Mouse (Mus musculus) forebrain, postnatal 0 days (tissue): ENCODE results near the gene Gprin3. TPM values are rescaled to one million over a fixed set of nuclear protein-coding genes. Genes with fewer than 3 reads are reported as not detected.

ENCODE experiments used
- ATAC-seq: fragments of 200-750 bp; cut with Nextera tagmentation; 2 replicates; pipeline ENCODE4 v1.8.0; 2017; ENCODE audit warnings: mild to moderate bottlenecking, moderate library complexity
- DNase-seq: peaks from one replicate; pipeline ENCODE4 v3.0.0-alpha.2; 2015
- H3K27ac ChIP-seq: fragments of 300-500 bp; sonication (generic); 2 replicates; pipeline ENCODE4 v1.5.1; 2014; ENCODE audit warnings: low read depth, mild to moderate bottlenecking, antibody characterized with exemption, low read length, moderate library complexity, mixed read lengths
- H3K27me3 ChIP-seq: fragments of 300-500 bp; sonication (generic); 2 replicates; pipeline ENCODE4 v1.6.1; 2014; ENCODE audit warnings: mild to moderate bottlenecking, low read length, mixed read lengths; ENCODE audit not compliant: insufficient read depth
- H3K36me3 ChIP-seq: fragments of 300-500 bp; sonication (generic); 2 replicates; pipeline ENCODE4 v1.6.1; 2014; ENCODE audit warnings: mild to moderate bottlenecking, moderate library complexity; ENCODE audit not compliant: insufficient read depth
- H3K4me1 ChIP-seq: fragments of 300-500 bp; sonication (generic); 2 replicates; pipeline ENCODE4 v1.6.1; 2014; ENCODE audit warnings: antibody characterized with exemption; ENCODE audit not compliant: insufficient read depth
- H3K4me2 ChIP-seq: fragments of 300-500 bp; sonication (generic); 2 replicates; pipeline ENCODE4 v1.6.1; 2014; ENCODE audit warnings: low read depth, mild to moderate bottlenecking, moderate library complexity
- H3K4me3 ChIP-seq: fragments of 300-500 bp; sonication (generic); 2 replicates; pipeline ENCODE4 v1.5.1; 2014; ENCODE audit warnings: low read depth, low read length, mixed read lengths
- H3K9ac ChIP-seq: fragments of 300-500 bp; sonication (generic); 2 replicates; pipeline ENCODE4 v1.6.1; 2014; ENCODE audit warnings: mild to moderate bottlenecking
- H3K9me3 ChIP-seq: fragments of 300-500 bp; sonication (generic); 2 replicates; pipeline ENCODE4 v1.6.1; 2016; ENCODE audit warnings: low read length
- CTCF ChIP-seq: sonication (generic); IDR thresholded peaks from 2 replicates; pipeline ENCODE4 v1.5.1; 2016; ENCODE audit warnings: antibody characterized with exemption, control low read depth, low read depth
- WGBS: fragments of 180-500 bp; shearing (Covaris S2); extraction: QIAGEN DNeasy Blood & Tissue Kit; methylation state at CpG from one replicate; pipeline ENCODE4 v1.1.7; 2014; 5-methylcytosine and 5-hydroxymethylcytosine counted together
- polyA plus RNA-seq: library from polyadenylated mRNA; unstranded; fragments of >200 nt; fragmentation: Nextera tagmentation; extraction: Ambion mirVana; gene quantifications from 2 replicates; pipeline ENCODE4 v1.2.1, GENCODE M21; 2015
- total RNA-seq: library from RNA; depleted of rRNA; stranded (reverse); fragments of >200 nt; gene quantifications from 2 replicates; pipeline ENCODE4 v1.2.3, GENCODE M21; 2014

Gene Gprin3
- total and polyA plus RNA-seq, 2 experiments from 2014 or later: 8.8 to 22.7 TPM

DNA sequence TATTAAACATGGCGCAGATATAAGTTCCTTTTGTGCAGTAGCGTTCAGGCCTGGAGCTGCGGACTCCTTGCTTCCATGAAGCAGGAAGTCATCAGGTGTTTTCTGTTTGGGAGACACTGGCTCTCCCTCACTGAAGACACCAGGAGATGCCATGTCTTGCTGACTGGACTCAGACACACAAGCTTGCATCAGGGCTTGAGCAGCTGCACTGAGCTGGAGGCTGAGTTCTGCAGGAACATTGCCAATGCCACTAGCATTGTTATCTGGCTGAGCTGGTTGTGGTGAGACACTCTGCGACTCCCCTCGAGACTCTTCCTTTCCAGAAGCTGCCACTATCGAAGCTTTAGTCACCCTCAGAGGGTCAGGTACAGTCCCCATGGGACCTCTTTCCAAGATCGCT is 71.2 kb downstream of the Gprin3 start:
- no peak for DNase-seq
- Histone ChIP-seq H3K4me2 (no peak overlapping the region), H3K27ac (no peak overlapping the region), H3K4me1 (no peaks in the 10 kb centered on the region), H3K9me3 (no peaks in the 10 kb centered on the region), H3K27me3 (no peaks in the 10 kb centered on the region), H3K9ac (no peak overlapping the region), H3K4me3 (no peak overlapping the region), H3K36me3 (no peaks in the 10 kb centered on the region)
- no peak for TF ChIP-seq CTCF
- ATAC-seq: no peak
- WGBS: 91% methylated on average over 7 of the region's 7 CpGs

DNA sequence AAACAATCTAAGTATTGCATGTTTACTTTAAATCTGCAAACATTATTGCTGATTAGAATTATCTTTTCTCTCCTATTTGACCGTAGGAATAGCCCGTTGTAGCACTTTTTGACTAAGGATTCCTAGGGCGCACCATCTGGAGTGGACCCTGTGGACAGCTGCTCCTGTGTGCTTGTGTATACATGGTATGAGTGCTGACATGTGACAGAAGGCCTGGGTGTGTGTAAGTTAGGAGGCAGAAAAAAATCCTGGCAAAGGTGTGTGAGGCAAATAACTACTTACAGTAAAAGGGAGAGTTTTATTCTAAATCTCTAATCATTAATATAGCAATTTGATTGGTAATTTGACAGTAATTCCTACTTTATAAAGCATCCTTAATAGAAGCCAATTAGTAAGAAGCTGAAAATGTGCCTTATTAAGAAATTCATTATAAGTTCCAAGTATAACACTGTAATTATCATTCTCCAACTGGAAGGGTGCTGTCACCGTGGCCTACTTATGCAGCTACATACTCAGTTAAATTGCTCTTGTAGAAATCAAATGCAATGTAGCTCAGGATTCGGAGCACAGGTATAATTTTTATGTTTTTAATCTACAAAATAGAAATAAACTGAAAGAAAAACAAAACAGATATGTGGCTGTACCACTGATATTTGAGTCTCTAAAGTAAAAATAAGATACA is 74.8 kb downstream of the Gprin3 start:
- TF ChIP-seq CTCF: no peak
- Histone ChIP-seq H3K27me3 (no peaks in the 10 kb centered on the region), H3K27ac (no peak overlapping the region), H3K4me2 (no peak overlapping the region), H3K36me3 (no peaks in the 10 kb centered on the region), H3K9me3 (no peaks in the 10 kb centered on the region), H3K4me1 (no peaks in the 10 kb centered on the region), H3K9ac (no peak overlapping the region), H3K4me3 (no peak overlapping the region)
- WGBS: 57% methylated on average over 5 of the region's 5 CpGs
- ATAC-seq (peak; percentile 79), DNase-seq (peak; percentile 17)

- DNase-seq: no peak
- Histone ChIP-seq H3K27ac (no peak overlapping the region), H3K36me3 (no peaks in the 10 kb centered on the region), H3K27me3 (no peaks in the 10 kb centered on the region), H3K9ac (no peak overlapping the region), H3K4me2 (no peak overlapping the region), H3K4me1 (no peaks in the 10 kb centered on the region), H3K4me3 (no peak overlapping the region), H3K9me3 (no peaks in the 10 kb centered on the region)
- TF ChIP-seq CTCF: no peak
- 72% methylated on average over 1 of the region's 1 CpGs for WGBS
- ATAC-seq: no peak
Measured at GRCm38 (mm10) chr6:59348673-59349072, 77.4 kb downstream of the Gprin3 start.

DNA sequence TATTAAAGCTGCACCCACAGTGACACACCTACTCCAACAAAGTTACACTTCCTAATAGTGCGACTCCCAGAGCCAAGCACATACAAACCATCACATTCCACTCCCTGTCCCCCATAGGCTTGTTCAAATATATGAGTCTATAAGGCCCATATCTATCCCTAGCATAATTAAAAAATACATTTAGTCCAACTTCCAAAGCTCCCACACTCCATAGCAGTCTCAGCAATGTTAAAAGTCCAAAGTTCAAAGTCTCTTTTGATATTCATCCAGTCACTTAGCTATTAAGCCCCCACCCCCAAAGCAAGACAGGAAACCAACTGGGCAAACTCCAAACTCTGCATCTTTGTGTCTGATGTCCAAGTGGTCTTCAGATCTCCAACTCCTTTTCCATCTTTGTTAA is 84.9 kb downstream of the Gprin3 start:
- H3K27me3 ChIP-seq: no peaks in the 10 kb centered on the region
- H3K4me1 ChIP-seq: no peaks in the 10 kb centered on the region
- ATAC-seq: no peak
- no peak overlapping the region for H3K27ac ChIP-seq
- H3K36me3 ChIP-seq: no peaks in the 10 kb centered on the region
- no peak overlapping the region for H3K4me3 ChIP-seq
- 87% methylated on average over 1 of the region's 1 CpGs for WGBS
- DNase-seq: no peak
- H3K4me2 ChIP-seq: no peak overlapping the region
- no peak for TF ChIP-seq CTCF
- H3K9ac ChIP-seq: no peak overlapping the region
- no peaks in the 10 kb centered on the region for H3K9me3 ChIP-seq

GRCm38 (mm10) chr6:59328297-59328696 is 97.8 kb downstream of the Gprin3 start:
- no peak overlapping the region for H3K27ac ChIP-seq
- no peak for TF ChIP-seq CTCF
- no peak for ATAC-seq

GRCm38 (mm10) chr6:59315868-59316267 is 110.2 kb downstream of the Gprin3 start:
- no peak overlapping the region for H3K9ac ChIP-seq
- H3K27ac ChIP-seq: no peak overlapping the region

More at GRCm38 (mm10) chr6:59328297-59328696, 97.8 kb downstream of the Gprin3 start:
- 73% methylated on average over 1 of the region's 1 CpGs for WGBS
- no peak overlapping the region for H3K4me3 ChIP-seq
- H3K36me3 ChIP-seq: no peaks in the 10 kb centered on the region
- no peak for DNase-seq
- no peak overlapping the region for H3K9ac ChIP-seq
- H3K9me3 ChIP-seq: no peaks in the 10 kb centered on the region
- no peak overlapping the region for H3K4me2 ChIP-seq
- H3K27me3 ChIP-seq: no peaks in the 10 kb centered on the region
- H3K4me1 ChIP-seq: no peaks in the 10 kb centered on the region

DNA sequence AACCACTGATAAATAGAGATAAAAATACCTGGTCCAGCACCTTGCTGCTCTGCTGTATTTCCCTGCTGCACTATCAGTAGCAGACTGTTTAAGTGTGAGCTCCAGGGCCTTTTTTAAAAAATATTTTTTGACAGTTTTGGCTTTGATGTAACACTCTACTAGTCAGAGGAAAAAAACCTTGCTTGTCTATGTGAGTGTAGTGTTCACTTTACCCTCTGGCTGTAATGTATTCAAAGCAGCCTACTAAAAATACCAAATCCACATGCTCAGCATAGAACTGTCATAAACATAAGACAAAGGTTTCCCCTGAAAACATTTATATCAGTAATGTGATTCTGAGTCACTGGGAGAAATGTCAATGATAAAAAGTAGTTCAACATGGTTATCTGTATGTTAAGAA is 111.0 kb downstream of the Gprin3 start:
- Histone ChIP-seq H3K27me3 (no peaks in the 10 kb centered on the region), H3K27ac (no peak overlapping the region), H3K36me3 (no peaks in the 10 kb centered on the region), H3K4me3 (no peak overlapping the region), H3K4me1 (no peaks in the 10 kb centered on the region), H3K4me2 (no peak overlapping the region), H3K9ac (no peak overlapping the region), H3K9me3 (no peaks in the 10 kb centered on the region)
- ATAC-seq: peak; percentile 83
- no peak for TF ChIP-seq CTCF
- DNase-seq: no peak

More at GRCm38 (mm10) chr6:59315868-59316267, 110.2 kb downstream of the Gprin3 start:
- no peak overlapping the region for H3K4me3 ChIP-seq
- H3K4me1 ChIP-seq: no peaks in the 10 kb centered on the region
- H3K36me3 ChIP-seq: no peaks in the 10 kb centered on the region
- no peaks in the 10 kb centered on the region for H3K27me3 ChIP-seq
- no peak for DNase-seq
- TF ChIP-seq CTCF: no peak
- no peaks in the 10 kb centered on the region for H3K9me3 ChIP-seq
- H3K4me2 ChIP-seq: no peak overlapping the region
- peak; percentile 71; the same call in 1 of the 2 replicates for ATAC-seq
